Mouse (Mus musculus): ENCODE results near the gene Suz12. TPM values are rescaled to one million over a fixed set of nuclear protein-coding genes. Genes with fewer than 3 reads are reported as not detected.
"Not testable (repeated sequence)": the region's sequence is repeated elsewhere in the genome, so short reads cannot be mapped to it uniquely, and the experiment has no call there.

Gene Suz12
- polyA plus RNA-seq, 1 experiment, result 192 TPM

DNA sequence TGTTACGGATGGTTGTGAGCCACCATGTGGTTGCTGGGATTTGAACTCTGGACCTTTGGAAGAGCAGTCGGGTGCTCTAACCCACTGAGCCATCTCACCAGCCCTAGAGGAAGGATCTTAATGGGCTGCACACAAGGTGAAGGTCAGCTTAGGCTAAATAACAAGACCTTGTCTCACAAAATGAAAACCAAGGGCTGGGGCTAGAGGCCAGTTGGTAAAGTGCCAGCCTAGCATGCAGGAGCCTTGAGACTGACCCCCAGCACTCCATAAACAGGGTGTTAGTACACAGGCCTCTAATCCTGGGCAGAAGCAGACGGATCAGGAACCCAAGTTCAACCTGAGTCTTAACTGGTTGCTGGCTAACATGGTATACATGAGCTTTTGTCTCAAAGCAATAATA is 5.0 kb upstream of the Suz12 start:
- no peak overlapping the region for H3K4me3 ChIP-seq (ENCODE audit: insufficient read depth, low read depth, low read length)
- no peaks in the 10 kb centered on the region for H3K4me1 ChIP-seq (ENCODE audit: control insufficient read depth, insufficient read depth, low read length)
- no peak overlapping the region for H3K27ac ChIP-seq (ENCODE audit: insufficient read depth, low read depth, low read length)
- 87% methylated on average over 3 of the region's 3 CpGs for WGBS
- TF ChIP-seq POLR2A (IDR thresholded peaks at IDR 0.05; ENCODE audit: insufficient read depth, low read depth, low read length) (no peak), CTCF (IDR thresholded peaks at IDR 0.05; ENCODE audit: insufficient read depth, low read depth, low read length) (no peak)

DNA sequence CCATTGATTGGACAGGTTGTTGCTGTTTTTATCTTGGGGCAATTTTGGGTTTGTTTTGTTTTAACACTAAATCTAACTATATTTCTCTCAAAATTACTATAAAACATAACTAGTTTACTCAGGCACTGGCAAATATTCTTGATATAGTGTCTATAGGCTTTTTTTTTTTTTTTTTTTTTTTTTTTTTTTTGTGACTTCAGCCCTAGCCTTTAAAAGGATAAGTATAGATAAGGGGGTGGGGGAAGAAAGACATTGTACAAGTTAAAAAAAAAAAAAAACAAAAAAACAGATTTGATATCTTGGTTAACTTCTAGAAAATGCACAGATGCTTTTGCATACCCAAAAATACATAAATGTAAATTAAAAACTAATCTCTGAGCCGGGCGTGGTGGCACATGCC is 2.8 kb upstream of the Suz12 start:
- no peak for TF ChIP-seq POLR2A (IDR thresholded peaks at IDR 0.05; ENCODE audit: insufficient read depth, low read depth, low read length)
- TF ChIP-seq CTCF (IDR thresholded peaks at IDR 0.05; ENCODE audit: insufficient read depth, low read depth, low read length), result no peak
- 97% methylated on average over 2 of the region's 2 CpGs for WGBS
- Histone ChIP-seq H3K4me1 (ENCODE audit: control insufficient read depth, insufficient read depth, low read length) (no peaks in the 10 kb centered on the region), H3K4me3 (ENCODE audit: insufficient read depth, low read depth, low read length) (no peak overlapping the region), H3K27ac (ENCODE audit: insufficient read depth, low read depth, low read length) (no peak overlapping the region)

DNA sequence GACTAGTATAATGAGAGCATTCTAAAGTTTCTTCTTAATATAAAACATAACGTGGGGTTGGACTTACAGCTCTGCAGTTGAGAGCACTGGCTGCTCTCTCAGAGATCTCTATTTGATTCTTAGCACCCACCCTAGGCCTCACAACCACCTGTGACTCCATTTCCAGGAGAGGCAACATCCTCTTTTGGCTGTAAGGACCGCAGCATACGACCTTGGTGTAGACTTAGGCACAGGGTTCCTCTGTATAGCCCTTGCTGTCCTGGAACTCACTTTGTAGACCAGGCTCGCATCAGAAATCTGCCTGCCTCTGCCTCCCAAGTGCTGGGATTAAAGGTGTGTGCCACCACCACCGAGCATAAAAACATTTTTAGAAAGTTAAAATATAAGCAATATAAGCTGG is 1.3 kb upstream of the Suz12 start:
- TF ChIP-seq POLR2A (IDR thresholded peaks at IDR 0.05; ENCODE audit: insufficient read depth, low read depth, low read length) (no peak), CTCF (IDR thresholded peaks at IDR 0.05; ENCODE audit: insufficient read depth, low read depth, low read length) (no peak)
- Histone ChIP-seq H3K4me3 (ENCODE audit: insufficient read depth, low read depth, low read length) (no peak overlapping the region), H3K27ac (ENCODE audit: insufficient read depth, low read depth, low read length) (no peak overlapping the region), H3K4me1 (ENCODE audit: control insufficient read depth, insufficient read depth, low read length) (no peaks in the 10 kb centered on the region)
- 92% methylated on average over 5 of the region's 5 CpGs for WGBS

DNA sequence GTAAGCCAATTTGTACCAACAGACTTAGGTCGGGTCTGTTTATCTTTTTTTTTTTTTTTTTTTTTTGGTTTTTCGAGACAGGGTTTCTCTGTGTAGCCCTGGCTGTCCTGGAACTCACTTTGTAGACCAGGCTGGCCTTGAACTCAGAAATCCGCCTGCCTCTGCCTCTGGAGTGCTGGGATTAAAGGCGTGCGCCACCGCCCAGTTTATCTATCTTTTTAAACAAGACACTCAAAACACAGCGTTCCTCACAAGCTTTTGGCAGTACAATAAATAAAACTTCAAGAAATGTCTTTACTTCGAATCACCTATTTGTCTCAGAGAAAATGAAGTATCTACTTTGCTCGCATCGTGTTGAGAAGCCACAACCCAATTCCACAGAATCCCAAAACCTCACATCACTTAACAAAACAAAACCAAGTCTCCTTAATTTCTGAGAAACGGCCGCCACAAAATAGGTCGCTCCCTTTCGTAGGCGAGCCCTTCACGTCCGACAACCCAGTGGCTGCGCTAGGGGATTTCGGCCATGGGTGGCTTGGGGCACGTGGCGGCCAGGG is 793 bp upstream of the Suz12 start:
- H3K4me1 ChIP-seq (ENCODE audit: control insufficient read depth, insufficient read depth, low read length), result no peaks in the 10 kb centered on the region
- 27% methylated on average over 21 of the region's 21 CpGs for WGBS
- H3K4me3 ChIP-seq (ENCODE audit: insufficient read depth, low read depth, low read length), result peak overlapping the region; percentile 94
- TF ChIP-seq CTCF (IDR thresholded peaks at IDR 0.05; ENCODE audit: insufficient read depth, low read depth, low read length) (no peak), POLR2A (IDR thresholded peaks at IDR 0.05; ENCODE audit: insufficient read depth, low read depth, low read length) (no peak)
- 0 out of 2 replicates have a peak overlapping the region, but pooled peaks have one; percentile 31 for H3K27ac ChIP-seq (ENCODE audit: insufficient read depth, low read depth, low read length)

DNA sequence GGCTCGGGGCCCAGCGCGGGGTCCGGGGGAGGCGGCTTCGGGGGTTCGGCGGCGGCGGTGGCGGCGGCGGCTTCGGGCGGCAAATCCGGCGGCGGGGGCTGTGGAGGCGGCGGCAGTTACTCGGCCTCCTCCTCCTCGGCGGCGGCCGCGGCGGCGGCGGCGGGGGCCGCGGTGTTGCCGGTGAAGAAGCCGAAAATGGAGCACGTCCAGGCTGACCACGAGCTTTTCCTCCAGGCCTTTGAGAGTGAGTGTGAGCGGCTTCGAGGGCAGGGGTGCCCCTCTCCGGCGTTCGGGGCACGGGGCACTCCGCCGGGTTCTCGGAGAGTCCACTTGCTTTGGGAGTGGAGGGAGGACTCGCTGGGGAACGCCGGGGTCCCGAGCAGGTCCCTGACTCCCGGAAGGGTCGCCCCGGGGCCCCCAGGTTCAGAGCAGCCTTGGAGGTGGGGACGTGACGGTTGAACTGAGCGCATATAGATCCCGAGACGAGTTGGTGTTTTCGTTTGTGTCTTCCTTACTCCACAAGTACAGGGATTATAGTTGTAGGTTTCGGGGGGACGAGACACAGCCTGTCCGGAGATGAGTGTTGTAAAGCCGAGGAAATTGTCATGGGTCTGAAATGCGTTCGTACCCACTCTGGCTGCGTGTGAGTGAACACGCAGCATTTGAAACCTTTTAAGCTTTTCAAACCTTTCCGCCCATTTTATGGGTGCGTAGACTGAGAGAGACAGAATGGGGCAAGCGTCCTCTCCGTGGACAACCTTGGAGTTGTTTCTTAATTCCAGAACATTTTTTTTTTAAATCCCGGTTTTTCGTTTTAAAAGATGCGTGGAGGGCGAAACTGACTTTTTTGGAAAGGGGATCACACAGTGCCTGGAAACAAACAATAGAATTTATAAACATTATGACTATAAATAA is 707 bp downstream of the Suz12 start:
- 1% methylated on average over 74 of the region's 74 CpGs for WGBS
- TF ChIP-seq POLR2A (IDR thresholded peaks at IDR 0.05; ENCODE audit: insufficient read depth, low read depth, low read length) (no peak), CTCF (IDR thresholded peaks at IDR 0.05; ENCODE audit: insufficient read depth, low read depth, low read length) (no peak)
- H3K4me1 ChIP-seq (ENCODE audit: control insufficient read depth, insufficient read depth, low read length), result no peaks in the 10 kb centered on the region
- peak overlapping the region; percentile 94 for H3K4me3 ChIP-seq (ENCODE audit: insufficient read depth, low read depth, low read length)
- H3K27ac ChIP-seq (ENCODE audit: insufficient read depth, low read depth, low read length), result no peak overlapping the region

DNA sequence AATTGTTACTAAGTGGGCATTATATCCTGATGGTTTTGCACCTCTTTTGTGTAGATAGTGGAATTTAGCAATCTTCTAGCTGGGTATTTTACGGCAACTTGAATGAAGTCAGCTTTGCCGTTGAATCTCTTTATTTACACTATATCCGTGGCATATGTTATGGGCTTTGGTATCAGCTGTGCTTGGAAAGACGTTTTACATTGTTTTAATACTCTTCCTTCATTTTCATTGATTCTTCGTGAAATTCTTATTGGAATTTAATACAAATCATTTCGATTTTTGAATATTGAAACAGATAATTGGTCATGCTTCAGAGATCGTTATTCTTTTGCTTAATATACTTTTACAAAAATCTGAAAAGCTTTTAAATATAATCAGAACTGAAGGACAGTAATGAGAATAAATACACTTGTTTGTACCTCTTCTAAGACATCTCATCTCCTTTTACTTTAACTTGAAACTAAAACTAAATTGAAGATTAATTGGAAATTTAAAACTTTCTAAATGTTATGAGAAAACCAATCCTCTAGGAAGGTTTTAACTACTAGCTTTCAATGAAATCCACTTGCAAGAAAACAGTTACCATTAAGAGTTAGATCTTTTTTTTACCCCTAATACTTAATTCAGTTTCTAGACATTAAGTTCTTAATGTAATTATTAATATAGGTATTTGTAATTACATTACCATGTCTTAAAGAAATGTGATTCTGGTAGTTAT is 1.5 kb downstream of the Suz12 start:
- WGBS, result 2% methylated on average over 7 of the region's 7 CpGs
- H3K27ac ChIP-seq (ENCODE audit: insufficient read depth, low read depth, low read length), result no peak overlapping the region

DNA sequence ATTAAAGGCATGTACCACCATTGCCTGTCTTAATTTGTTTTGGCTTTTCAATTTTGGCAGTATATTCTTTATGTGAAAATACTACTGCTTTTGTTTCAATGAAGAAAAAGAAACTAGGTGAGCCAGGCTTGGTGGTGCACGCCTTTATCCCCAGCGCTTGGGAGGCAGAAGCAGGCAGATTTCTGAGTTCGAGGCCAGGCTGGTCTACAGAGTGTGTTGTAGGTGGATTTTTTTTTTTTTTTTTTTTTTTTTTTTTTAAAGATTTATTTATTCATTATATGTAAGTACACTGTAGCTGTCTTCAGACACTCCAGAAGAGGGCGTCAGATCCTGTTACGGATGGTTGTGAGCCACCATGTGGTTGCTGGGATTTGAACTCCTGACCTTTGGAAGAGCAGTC is 23.6 kb downstream of the Suz12 start:
- H3K4me1 ChIP-seq (ENCODE audit: control insufficient read depth, insufficient read depth, low read length); H3K4me3 ChIP-seq (ENCODE audit: insufficient read depth, low read depth, low read length); H3K27ac ChIP-seq (ENCODE audit: insufficient read depth, low read depth, low read length): not testable (repeated sequence)
- 94% methylated on average over 3 of the region's 5 CpGs for WGBS

More for the DNA sequence above, 1.5 kb downstream of the Suz12 start:
- TF ChIP-seq POLR2A (IDR thresholded peaks at IDR 0.05; ENCODE audit: insufficient read depth, low read depth, low read length) (no peak), CTCF (IDR thresholded peaks at IDR 0.05; ENCODE audit: insufficient read depth, low read depth, low read length) (no peak)
- Histone ChIP-seq H3K4me1 (ENCODE audit: control insufficient read depth, insufficient read depth, low read length) (no peaks in the 10 kb centered on the region), H3K4me3 (ENCODE audit: insufficient read depth, low read depth, low read length) (no peak overlapping the region)

DNA sequence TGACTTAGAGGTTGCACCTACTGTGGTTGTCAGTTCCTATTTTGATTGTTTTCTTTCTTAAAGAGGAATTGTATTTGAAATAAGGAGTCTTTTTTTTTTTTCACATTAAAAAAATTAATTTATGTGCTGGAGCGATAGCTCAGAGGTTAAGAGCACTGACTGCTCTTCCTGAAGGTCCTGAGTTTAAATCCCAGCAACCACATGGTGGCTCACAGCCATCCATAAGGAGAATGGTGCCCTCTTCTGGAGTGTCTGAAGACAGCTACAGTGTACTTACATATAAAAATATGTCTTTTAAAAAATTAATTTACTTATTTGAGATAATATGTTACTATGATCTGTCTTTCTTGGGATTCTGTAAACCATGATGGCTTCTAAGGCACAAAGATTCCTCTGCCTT is 26.9 kb downstream of the Suz12 start:
- WGBS, result 88% methylated on average over 1 of the region's 1 CpGs
- H3K4me1 ChIP-seq (ENCODE audit: control insufficient read depth, insufficient read depth, low read length), result no peaks in the 10 kb centered on the region
- no peak overlapping the region for H3K4me3 ChIP-seq (ENCODE audit: insufficient read depth, low read depth, low read length)
- H3K27ac ChIP-seq (ENCODE audit: insufficient read depth, low read depth, low read length), result no peak overlapping the region
- no peak for TF ChIP-seq CTCF (IDR thresholded peaks at IDR 0.05; ENCODE audit: insufficient read depth, low read depth, low read length)
- TF ChIP-seq POLR2A (IDR thresholded peaks at IDR 0.05; ENCODE audit: insufficient read depth, low read depth, low read length), result no peak

DNA sequence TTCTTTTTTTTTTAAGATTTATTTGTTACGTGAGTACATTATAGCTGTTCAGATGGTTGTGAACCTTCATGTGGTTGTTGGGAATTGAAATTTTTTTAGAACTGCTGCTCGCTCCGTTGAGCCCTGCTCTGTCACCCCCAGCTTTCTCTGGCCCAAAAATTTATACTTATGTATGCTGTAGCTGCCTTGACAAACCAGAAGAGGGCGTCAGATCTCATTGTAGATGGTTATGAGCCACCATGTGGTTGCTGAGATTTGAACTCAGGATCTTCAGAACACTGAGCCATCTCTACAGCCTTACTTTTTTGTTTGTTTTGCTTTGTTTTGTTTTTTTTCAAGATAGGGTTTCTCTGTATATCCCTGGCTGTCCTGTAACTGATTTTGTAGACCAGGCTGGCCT is 28.4 kb downstream of the Suz12 start:
- H3K4me3 ChIP-seq (ENCODE audit: insufficient read depth, low read depth, low read length), result no peak overlapping the region
- no peaks in the 10 kb centered on the region for H3K4me1 ChIP-seq (ENCODE audit: control insufficient read depth, insufficient read depth, low read length)
- no peak overlapping the region for H3K27ac ChIP-seq (ENCODE audit: insufficient read depth, low read depth, low read length)
- 91% methylated on average over 4 of the region's 4 CpGs for WGBS
- TF ChIP-seq CTCF (IDR thresholded peaks at IDR 0.05; ENCODE audit: insufficient read depth, low read depth, low read length), result no peak
